Mouse (Mus musculus) MEL (cell line): ENCODE measurements at regions not wholly inside any gene's neighbourhood (a gene's known extent, or its start where the extent isn't known, plus 50 kb on each side); places are given as distances from the start of the nearest gene placed in this dataset.

ENCODE experiments used
- CTCF ChIP-seq, 3 experiments: IDR thresholded peaks in 2 of 3; conservative IDR thresholded peaks in 1 of 3; 2 replicates each; pipeline ENCODE4 v1.5.1; 2011 to 2012; ENCODE audit warnings: low read length in 3 of 3, low read depth in 2 of 3, mild to moderate bottlenecking in 2 of 3, improper control_type of control experiment in 1 of 3, inconsistent platforms in 1 of 3, mixed read lengths in 1 of 3, moderate library complexity in 1 of 3; ENCODE audit not compliant: control insufficient read depth in 1 of 3, insufficient read depth in 1 of 3, poor library complexity in 1 of 3, severe bottlenecking in 1 of 3
- E2F4 ChIP-seq: IDR thresholded peaks from 2 replicates; pipeline ENCODE4 v1.6.1; 2011; ENCODE audit warnings: low read depth, low read length, improper control_type of control experiment, borderline replicate concordance
- ELF1 ChIP-seq: IDR thresholded peaks from 2 replicates; pipeline ENCODE4 v1.6.1; 2014; ENCODE audit warnings: low read depth, mild to moderate bottlenecking, inconsistent platforms, low read length, improper control_type of control experiment, moderate library complexity
- EP300 ChIP-seq, 2 experiments: IDR thresholded peaks; 2 replicates each; pipeline ENCODE4 v1.6.1; 2011; ENCODE audit warnings: improper control_type of control experiment in 2 of 2, low read length in 2 of 2, low read depth in 1 of 2, mild to moderate bottlenecking in 1 of 2
- GABPA ChIP-seq: IDR thresholded peaks from 2 replicates; pipeline ENCODE4 v1.6.1; 2012; ENCODE audit warnings: low read depth, mild to moderate bottlenecking, inconsistent platforms, low read length, improper control_type of control experiment, moderate library complexity
- KAT2A ChIP-seq: conservative IDR thresholded peaks from 2 replicates; pipeline ENCODE4 v1.6.1; 2012; ENCODE audit warnings: low read depth, low read length, improper control_type of control experiment, inconsistent platforms
- POLR2A ChIP-seq, 2 experiments: IDR thresholded peaks; 2 replicates each; pipeline ENCODE4 v1.6.1; 2011 to 2012; ENCODE audit warnings: low read length in 2 of 2, mild to moderate bottlenecking in 2 of 2, control low read depth in 1 of 2, improper control_type of control experiment in 1 of 2, low read depth in 1 of 2, moderate library complexity in 1 of 2; ENCODE audit not compliant: control insufficient read depth in 1 of 2, insufficient read depth in 1 of 2, poor library complexity in 1 of 2
- POLR2AphosphoS5 ChIP-seq: IDR thresholded peaks from 2 replicates; pipeline ENCODE4 v1.6.1; 2012; ENCODE audit warnings: low read depth, borderline replicate concordance, mild to moderate bottlenecking, inconsistent platforms, low read length, moderate library complexity, mixed read lengths
- ZNF384 ChIP-seq: IDR thresholded peaks from 2 replicates; pipeline ENCODE4 v1.6.1; 2012; ENCODE audit warnings: low read depth, mild to moderate bottlenecking, inconsistent platforms, low read length, improper control_type of control experiment

DNA sequence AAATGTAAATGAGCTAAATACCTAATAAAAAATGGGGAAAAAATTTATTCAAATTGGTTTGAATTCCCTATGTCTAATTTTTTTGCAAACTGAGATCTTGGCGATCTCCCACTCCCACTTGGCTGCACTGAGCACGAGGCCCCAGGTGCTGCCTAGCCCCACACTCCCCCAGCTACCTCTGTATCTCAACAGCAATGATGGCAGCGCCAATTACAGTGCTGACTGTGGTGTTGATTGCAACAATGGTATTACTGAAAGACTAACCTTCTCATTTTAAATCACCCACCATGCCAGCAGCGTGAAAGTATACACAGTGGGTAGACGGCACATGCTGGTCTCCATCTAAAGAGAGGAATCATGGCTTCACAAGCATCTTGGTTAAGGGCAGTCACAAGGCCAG, 267.1 kb downstream of the Ipo11 start:
- TF ChIP-seq POLR2A (IDR thresholded peaks at IDR 0.05; ENCODE audit: control insufficient read depth in 1 of 2, insufficient read depth in 1 of 2, low read depth in 1 of 2, low read length in 2 of 2, poor library complexity in 1 of 2), result no peak
- no peak for TF ChIP-seq POLR2AphosphoS5
- TF ChIP-seq EP300 (IDR thresholded peaks at IDR 0.05; ENCODE audit: low read depth in 1 of 2, low read length in 2 of 2), result no peak
- no peak for TF ChIP-seq CTCF (IDR thresholded peaks at IDR 0.05 in 2 of 3, conservative IDR thresholded peaks at IDR 0.05 in 1 of 3; ENCODE audit: control insufficient read depth in 1 of 3, insufficient read depth in 1 of 3, low read depth in 2 of 3, low read length in 3 of 3, poor library complexity in 1 of 3, severe bottlenecking in 1 of 3)
- TF ChIP-seq GABPA, result no peak
- TF ChIP-seq E2F4, result no peak
- TF ChIP-seq ELF1, result no peak
- TF ChIP-seq KAT2A, result no peak
- TF ChIP-seq ZNF384, result no peak
